Mouse (Mus musculus) lung, postnatal 36 days (tissue): ENCODE data around the gene Rapgef3.

Experiments used
- DNase-seq: peaks from one replicate; pipeline ENCODE4 v3.0.0; 2022; ENCODE audit warnings: mixed read lengths

Gene Rapgef3

DNA sequence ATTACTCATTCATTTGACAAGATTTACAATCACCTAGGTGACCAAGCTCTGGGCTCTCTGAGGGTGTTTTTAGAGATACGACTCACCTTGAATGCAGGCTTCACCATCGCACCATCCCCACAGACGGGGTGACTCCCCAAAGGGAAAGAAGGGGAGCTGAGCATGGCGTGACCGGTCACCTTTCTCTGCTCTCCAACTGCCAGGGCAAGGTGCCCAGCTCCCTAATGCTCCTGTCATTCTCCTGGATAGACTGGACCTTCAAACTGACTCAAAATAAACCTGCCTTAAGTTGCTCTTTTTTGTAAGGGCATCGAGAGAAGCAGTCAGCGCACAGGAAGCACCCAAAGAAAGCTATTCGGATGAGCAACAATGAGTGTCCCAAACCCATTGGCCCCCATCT is 2.5 kb upstream of the Rapgef3 start:
- DNase-seq, result no peak

DNA sequence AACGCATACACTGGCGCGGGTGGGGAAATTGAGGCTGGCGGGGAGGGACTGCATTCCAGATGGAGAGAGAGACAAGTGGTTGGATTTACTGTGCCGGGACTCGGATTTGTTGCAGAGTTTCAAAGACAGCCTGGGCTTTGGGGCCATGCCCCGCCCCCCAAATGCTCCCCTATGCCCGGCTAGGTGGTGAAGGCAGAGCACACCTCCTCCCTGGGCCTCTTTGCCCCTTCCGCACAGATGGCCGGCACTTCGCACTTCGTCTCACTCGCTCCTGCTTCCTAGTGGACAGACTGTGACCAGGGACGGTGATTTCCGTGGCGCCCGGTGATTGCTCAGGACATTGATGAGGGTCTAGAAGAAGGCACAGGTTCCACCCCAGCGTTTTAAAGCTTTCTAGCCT is 420 bp upstream of the Rapgef3 start:
- peak; percentile 72 for DNase-seq

DNA sequence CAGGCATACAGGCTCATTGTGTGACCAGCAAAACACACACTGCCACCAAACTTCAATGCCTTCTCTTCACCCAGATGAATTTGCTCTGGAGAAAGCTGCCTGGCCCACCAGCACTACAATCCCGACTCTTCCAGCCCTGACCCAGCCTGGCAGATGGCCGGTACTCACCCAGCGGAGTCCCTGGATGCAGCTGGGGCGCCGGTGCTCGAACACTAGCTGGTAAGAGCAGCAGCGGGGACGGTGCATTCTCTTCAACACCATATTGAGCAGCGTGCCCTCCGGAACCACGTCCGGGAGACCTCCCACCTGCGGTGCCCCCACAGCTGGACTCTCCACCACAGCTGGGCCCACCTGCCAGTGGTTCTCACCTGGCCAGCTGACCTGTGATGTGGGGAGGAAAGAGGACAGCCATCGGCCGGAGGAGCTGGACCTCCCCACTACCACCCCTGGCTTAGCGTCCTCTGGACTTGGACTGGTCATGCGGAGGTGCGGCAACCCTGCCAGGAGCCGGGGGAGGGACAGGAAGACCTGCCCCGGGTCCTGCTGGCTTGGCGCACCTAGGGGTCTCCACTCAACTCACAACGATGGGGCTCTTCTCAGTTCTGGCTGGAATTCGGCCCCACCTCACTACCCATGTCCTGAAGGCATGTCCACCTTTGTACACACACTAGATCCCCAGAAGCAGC is 1.0 kb downstream of the Rapgef3 start:
- DNase-seq, result peak; percentile 53

DNA sequence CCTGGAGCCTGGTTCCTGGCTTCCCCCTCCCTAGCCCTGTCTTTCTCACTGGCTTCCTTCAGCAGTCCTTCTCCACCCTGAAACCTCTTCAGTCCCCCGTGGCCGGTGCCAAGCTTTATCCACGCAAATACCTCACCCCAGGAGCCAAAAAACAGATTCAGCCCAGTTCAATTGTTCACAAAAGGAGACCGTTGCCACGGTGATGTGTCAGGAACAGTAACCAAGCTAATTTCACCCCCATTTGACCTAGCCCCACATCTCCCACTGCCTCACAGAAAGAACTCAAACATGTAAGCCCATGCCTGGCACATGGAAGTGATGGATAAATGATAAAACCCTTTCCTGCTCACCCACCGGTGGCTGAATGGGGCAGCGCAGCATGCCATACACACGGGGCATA is 1.6 kb downstream of the Rapgef3 start:
- no peak for DNase-seq

DNA sequence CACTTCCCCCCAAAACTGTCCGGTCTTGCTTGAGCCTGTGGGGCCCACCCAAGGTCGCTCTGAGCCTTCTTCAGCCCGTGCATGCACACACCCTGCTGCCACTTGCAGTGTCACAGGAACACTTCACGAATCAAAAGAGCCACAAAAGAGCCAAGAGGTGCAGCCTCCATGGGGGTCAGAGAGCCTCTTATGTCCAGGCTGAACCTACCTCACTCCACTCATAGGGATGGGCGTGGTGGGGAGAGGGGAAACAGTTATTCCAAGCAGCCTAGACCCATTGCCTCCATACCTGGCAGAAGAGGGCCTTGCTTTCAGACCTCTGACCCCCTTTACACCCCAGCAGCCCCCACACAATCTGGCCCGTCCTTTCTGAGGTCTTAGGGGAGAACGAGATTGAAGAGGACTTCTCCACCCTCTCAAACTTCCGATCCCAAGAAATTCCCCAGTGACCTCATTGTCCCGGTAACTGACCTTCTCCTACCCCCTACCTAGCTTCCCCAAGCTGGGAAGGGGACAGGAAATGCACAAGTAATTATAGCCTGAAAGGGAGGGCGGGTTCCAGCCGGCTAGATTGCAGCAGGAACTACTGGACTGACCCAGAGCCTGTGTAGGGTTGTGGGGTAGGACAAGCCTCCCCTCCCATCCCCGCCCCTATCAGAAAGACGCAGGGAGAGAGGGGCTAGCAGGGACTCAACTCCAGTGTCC is 2.5 kb downstream of the Rapgef3 start:
- DNase-seq, result peak; percentile 75

DNA sequence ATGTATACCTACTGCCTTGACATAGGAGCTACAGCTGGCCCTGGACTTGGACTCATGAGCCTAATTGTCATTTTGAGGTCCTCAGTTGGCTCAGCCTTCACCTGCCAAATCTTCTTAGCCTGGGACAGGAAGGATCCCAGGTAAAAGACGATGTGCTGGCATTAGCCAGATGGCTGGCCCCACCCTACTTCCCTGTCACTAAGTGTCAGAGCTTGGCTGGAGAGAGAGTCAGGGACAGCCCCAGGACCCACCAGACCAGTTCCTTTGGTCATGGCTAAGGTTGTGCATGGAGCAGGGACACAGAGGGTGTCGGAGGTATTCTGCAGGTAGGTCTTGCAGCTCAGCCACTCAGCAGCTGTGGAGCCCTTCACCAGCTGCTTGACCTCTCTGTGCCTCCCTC is 3.2 kb downstream of the Rapgef3 start:
- DNase-seq, result no peak

DNA sequence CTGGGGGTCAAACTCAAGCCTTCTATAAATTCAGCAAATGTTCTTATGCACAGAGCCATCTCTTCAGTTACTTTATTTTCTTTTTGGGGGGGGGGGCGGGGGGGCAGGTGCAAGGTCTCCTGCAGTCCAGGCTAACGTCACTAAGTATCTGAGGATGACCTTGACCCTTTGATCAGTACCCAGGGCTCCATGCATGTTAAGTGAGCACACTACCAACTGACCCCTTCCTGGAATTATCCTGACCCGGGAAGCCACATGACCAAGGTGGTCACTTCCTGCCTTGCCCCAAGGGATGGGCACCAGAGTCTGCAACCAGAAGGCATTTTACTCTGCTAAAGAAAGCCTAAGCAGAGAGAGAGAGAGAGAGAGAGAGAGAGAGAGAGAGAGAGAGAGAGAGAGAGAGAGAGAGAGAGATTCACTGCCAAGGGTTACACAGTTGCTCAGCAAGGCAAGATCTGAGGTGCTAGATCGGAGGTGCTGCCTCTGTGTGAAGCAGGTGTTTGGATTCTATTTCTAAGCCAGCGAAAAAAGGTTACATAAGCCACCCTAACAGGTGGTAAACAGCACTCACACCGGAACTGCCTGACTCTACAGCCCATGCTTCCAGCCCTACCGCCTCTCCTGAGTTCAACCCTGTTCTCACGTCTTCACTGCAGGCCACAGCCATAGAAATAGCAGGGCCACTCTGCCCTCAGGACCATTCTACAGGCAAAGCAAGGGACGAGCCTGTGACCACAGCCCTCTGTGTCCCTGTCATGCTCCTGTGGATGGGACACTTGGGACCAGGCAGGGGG is 4.3 kb downstream of the Rapgef3 start:
- no peak for DNase-seq

DNA sequence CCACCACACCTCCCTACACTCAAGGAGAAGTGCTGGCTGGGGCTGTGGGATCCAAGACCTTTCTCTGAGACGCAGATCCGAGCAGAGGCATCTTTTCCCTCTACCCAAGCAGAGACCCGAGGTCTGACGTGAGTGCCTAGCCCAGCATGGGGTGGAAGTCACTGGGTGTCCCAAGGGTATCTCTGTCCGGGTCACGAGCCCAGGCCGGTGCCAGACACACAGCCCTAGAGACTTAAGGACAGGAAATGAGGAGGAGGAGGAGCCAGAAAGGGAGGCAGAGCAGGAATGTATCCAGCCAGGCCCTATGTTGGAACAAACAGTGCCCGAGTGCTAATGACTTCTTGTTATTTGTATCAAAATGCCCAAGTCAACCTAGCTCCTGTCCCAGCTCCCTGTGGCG is 5.0 kb downstream of the Rapgef3 start:
- DNase-seq, result peak; percentile 91

DNA sequence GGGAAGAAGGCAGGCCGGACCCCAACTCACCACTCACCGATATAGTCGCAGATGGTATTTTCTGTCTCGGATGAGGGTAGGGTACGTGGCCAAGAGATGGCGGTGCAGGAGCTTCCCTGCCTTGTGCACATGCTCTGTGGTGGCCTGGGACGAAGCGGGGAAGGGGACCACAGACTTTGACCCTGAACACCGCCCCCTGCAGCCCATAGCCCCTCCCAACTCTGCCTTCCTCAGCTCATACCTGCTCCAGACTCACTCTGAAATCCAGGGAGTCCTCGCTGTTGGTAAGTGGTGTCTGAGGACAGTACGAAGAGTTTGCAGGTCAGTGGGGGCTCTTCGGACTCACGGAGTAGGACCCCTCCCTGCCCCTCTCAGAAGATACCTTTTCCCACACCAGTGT is 6.3 kb downstream of the Rapgef3 start:
- DNase-seq, result no peak

DNA sequence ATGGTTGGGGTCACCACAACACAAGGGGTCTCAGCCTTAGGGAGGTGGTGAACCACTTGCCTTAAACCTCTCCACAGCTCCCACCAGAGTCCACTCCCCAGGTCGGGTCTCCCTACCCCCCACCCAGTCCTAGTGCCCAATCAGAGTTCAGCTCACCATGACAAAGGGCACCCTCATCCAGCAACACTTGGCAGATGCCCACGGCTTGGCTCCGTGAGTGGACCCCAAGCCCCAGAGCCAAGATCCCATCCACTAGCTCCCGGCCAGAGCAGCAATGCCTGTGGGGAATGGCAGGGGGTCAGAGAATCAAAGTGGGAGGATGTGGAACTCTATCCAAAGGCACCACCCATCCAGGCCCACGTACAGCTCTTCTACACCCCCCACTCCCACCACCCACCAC is 6.8 kb downstream of the Rapgef3 start:
- no peak for DNase-seq

DNA sequence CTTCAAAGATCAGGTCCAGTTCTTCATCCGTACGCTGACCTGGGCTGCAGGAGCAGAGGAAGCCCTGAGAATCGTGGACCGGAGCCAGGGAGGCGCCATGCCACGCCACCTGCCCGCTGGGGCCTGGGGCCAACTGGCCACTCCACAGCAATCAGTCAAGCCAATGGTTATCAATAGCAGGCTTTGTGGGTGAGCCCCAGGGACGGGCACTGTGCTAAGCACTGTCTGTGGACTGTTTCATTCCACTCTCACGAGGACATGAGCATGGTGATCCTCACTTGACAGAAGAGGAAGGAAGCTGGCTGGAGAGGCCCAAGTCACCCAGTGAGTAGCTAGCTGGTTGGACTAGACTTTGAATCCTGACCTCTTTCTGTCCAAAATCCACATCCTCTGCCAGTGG is 7.8 kb downstream of the Rapgef3 start:
- no peak for DNase-seq

DNA sequence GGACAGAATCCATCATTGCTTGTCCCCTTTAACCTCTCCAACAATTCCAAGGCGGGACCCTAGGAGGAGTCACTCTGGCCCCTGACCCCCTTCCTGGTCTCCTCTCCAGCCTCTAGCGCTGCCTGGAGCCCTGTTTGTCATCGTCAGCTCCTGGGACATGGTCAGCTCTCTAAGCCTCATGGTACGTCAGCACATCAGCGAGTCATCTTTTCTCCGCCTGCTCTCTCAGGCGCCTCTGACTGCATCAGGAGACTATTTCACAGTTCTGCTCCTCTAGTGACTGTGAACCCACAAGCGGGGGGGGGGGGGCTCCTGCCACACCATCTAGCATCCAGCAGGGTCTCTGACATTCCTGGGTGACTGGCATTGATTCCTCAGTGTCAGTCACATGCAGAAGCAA is 12.4 kb downstream of the Rapgef3 start:
- no peak for DNase-seq

DNA sequence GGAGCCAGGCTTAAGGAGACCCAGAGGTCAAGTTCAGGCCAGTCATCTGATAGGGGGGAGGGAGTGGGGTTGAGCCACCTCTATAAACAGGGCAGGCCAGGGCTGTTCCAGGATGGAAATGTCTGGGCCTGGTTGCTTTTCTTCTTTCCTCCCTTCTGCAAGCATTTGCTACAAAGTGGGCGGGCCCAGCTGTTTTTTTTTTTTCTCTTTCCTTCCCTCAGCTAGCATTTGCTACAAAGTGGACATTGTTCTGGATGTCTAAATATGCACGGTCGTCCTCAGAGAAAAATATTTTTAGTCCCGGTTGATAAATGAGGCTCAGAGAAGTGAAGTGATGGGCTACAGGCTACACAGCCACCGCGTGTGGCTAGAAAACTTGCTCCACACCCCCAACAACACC is 13.3 kb downstream of the Rapgef3 start:
- DNase-seq, result no peak

DNA sequence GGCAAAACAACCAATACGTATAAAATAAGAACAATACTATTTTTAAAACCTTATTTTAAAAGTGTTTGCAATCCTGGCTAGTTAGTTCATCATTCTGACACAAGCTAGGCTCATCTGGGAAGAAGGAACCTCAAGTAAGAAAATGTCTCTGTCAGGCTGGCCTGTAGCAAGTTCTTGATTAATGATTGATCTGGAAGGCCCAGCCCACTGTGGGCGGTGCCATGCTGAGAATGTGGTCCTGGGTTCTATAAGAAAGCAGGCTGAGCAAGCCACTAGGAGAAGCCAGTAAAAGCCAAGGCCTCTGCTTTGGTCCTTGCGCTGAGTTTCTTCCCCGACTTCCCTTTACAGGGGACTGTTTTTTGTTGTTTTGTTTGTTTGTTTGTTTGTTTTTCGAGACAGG is 15.3 kb downstream of the Rapgef3 start:
- DNase-seq, result no peak

DNA sequence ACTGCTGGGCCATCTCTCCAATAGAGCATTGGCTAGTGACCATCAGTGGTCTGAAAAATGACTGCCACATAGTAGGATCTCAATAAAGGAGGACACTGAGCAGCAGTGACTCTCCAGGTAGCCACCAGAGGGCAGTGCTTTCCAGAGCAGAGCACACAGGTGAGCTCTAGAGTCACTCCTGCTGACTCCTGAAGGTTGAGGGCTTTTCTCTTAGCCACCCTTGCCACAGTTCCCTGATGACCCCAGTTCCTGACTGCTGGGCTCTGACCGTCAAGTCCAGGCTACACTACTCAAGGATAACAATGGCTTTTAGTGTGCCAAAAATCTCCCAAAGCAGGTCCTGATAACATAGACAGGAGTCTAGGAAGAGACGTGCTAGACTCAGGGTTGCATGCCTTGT is 16.1 kb downstream of the Rapgef3 start:
- DNase-seq, result peak; percentile 58

DNA sequence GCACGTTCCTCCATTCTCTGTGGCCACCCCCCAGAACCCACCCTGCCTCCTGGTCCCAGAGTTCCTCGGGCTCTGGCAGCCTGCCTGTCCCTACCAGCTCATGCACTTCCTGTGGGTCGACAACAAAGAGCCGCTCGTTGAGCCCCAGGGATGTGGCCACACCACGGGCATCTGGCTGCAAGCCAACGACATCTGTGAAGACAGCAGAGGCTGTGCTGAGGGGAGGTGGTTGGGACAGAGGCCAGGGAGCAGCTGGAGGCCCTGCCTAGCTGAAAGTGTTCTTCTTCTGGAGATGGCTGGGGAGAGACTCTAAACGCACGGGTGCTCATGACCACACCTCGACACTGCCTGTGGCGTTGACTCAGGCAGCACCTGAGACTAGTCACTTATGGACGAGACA is 17.1 kb downstream of the Rapgef3 start:
- DNase-seq, result peak; percentile 95

DNA sequence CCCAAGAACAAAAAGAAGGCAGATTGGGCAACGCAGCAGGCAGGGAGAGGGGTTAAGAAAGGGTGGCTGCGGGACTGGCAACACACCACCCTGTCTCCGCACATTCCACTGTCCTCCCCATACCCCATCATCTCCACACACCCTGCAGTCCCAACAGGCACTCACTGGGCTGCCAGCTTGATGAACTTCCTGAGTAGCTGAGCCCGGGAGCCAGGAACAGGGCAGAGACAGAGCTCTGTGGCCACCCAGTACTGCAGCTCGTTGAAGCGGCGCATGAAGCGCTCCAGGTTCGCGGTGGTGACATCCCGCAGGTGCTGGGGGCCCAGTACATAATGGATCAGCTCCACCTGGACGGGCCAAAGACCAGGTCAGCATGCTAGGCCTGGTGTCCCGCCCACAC is 17.9 kb downstream of the Rapgef3 start:
- DNase-seq, result no peak

DNA sequence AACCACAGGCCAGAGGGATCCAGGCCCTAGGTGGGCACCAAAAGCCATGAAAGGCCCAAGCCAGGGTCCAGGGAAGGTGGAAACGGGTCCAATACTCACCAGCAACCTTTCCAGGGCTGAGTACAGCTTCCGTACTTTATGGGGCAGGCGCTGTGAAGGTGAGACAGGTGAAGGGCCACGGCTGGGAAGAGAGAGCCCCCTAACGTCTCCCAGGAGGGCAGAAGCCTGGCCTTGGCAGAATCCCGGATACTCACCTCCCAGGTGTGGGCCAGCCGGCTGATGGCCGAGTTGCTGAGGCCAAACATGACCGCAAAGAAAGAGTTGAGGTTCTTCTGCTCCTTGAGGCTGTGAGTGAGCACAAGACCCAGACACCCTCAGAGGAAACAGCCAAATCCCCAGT is 18.4 kb downstream of the Rapgef3 start:
- no peak for DNase-seq

DNA sequence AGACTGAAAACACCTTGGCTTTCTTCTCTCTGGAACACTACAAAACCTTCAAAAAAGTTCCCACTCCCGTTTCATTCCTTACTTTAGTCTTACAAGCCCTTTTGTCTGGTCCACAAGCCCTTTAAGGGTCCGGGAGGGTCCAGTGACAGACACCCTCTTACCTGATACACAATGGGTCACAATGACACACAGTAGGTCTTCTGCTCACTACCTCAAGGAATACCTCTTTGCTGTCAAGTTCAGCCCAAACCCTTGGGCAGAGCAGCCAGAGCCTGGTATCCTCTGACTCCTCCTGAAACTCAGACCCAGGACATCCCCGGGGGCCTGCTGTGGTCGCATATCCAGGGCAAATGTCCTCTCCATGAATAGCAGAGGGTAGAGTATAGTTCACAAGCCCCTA is 18.8 kb downstream of the Rapgef3 start:
- DNase-seq, result no peak

DNA sequence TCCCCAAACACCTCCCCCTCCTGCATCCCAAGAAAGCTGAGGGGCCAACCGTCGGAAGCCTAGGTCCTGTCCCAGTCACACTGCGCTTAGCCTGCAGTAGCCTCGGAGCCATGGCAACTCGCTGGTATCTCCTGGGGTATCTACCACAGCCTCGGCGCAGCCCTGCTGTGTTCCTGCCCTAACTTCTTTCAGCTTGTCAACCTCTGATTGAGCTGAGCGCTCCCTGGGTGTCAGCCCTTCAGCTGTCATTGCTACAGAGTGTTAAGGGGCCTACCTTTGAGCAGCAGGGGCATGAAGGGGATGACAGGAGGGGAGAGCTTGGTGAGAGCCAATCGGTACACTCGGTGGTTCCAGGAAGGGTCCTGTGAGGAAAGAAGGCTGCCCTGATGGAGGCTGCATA is 19.5 kb downstream of the Rapgef3 start:
- DNase-seq, result no peak

DNA sequence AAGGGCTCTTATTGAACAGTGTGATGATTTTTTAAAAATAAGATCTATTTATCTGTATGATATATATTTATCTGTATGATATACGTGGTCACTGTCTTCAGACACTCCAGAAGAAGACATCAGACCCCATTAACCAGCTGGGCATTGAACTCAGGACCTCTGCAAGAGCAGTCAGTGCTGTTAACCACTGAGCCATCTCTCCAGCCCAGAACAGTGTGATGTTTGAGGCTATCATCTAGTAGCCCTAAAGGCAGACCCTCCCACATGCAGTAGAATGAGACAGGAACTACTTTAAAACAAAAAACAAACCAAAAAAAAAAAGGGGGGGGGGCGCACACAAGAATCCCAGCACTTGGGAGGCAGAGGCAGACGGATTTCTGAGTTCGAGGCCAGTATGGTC is 20.3 kb downstream of the Rapgef3 start:
- DNase-seq, result no peak

DNA sequence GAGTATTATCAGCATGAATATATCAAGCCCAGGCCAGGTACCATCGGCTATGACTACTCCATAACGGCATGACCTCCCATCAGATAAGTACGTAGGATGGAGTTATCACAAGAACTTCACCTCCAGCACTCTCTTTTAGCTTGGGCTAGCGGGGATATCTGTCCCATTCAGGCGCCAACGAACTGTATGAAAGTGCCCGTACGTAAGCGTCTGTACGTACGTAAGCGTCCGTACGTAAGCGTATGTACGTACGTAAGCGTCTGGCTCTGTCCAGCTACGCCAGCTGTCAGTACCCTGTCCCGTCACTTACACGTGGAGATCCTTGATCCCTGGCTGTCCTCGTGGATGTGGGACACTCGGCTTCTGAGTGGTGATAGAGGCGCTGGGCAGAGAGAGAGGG is 21.0 kb downstream of the Rapgef3 start:
- no peak for DNase-seq

DNA sequence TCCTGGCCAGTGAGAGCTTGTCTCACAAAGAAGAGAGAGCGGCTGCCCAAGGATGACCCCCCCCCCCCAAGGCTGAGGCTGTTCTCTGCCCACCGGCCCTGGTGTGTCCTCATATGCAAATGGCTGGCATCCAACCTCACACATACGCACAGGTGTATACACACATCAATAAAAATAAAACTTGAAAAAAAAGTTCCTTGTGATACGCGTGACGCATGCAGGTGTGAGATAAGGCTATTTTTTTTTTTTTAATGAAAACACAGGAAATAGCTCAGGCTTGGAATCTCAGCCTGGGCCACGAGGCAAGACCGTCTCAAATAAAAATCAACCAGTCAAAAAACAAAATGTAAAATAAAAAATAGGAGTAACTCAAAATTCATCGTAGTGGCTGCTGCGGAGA is 21.5 kb downstream of the Rapgef3 start:
- DNase-seq, result no peak

DNA sequence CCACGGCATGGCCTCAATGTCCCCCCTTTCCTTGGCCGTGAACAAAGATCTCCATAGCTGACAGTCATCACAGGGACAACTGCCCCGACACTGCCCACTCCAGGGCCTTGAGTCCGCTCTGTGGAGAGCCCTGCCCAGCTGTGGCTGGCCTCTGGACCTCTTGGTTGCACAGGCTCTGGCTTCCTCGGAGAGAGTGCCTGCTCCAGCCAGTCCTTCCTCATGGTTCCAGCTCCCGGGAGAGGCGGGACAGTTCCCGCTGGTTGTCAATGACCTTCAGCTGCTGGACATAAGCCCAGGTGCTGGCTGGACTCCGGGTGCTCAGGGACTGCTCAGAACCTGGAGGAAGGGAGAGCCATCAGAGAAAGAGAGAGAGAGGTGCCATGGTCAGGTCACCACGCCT is 22.4 kb downstream of the Rapgef3 start:
- DNase-seq, result no peak
